Mouse (Mus musculus) myocyte (in vitro differentiated cells): ENCODE data around the gene Wdr18.

Source experiments
- E2F4 ChIP-seq: IDR thresholded peaks from one replicate; pipeline ENCODE4 v1.6.1; 2011; ENCODE audit warnings: mild to moderate bottlenecking, control low read depth, moderate library complexity; ENCODE audit not compliant: insufficient read depth
- MAX ChIP-seq: IDR thresholded peaks from one replicate; pipeline ENCODE4 v1.6.1; 2011; ENCODE audit warnings: low read depth, mild to moderate bottlenecking, control low read depth
- MYOD1 ChIP-seq, 3 experiments: IDR thresholded peaks; one replicate each; pipeline ENCODE4 v1.6.1; 2011; ENCODE audit warnings: control low read depth in 2 of 3, low read depth in 2 of 3, mild to moderate bottlenecking in 2 of 3, moderate library complexity in 1 of 3; ENCODE audit not compliant: insufficient read length in 2 of 3, control insufficient read depth in 1 of 3
- MYOG ChIP-seq, 3 experiments: IDR thresholded peaks; one replicate each; pipeline ENCODE4 v1.6.1; 2011; ENCODE audit warnings: control low read depth in 2 of 3, low read depth in 2 of 3, mild to moderate bottlenecking in 2 of 3; ENCODE audit not compliant: insufficient read length in 2 of 3, control insufficient read depth in 1 of 3, insufficient read depth in 1 of 3
- POLR2A ChIP-seq: IDR thresholded peaks from one replicate; pipeline ENCODE4 v1.6.1; 2011; ENCODE audit warnings: low read depth, mild to moderate bottlenecking, control low read depth, moderate library complexity; ENCODE audit not compliant: insufficient read length
- TCF12 ChIP-seq: IDR thresholded peaks from one replicate; pipeline ENCODE4 v1.6.1; 2011; ENCODE audit warnings: mild to moderate bottlenecking, control low read depth; ENCODE audit not compliant: poor library complexity, insufficient read depth, severe bottlenecking
- USF1 ChIP-seq: IDR thresholded peaks from one replicate; pipeline ENCODE4 v1.6.1; 2011; ENCODE audit warnings: low read depth, mild to moderate bottlenecking, control low read depth, moderate library complexity

GRCm38 (mm10) chr10:79924998-79925784, 34.8 kb upstream of the Wdr18 start:
- TF ChIP-seq TCF12 (no peak), POLR2A (no peak), USF1 (no peak), MAX (no peak), MYOD1 (IDR thresholded peaks at IDR 0.05; ENCODE audit: control insufficient read depth in 1 of 3, insufficient read length in 2 of 3, low read depth in 2 of 3) (no peak), E2F4 (no peak), MYOG (IDR thresholded peaks at IDR 0.05; ENCODE audit: control insufficient read depth in 1 of 3, insufficient read depth in 1 of 3, insufficient read length in 2 of 3, low read depth in 2 of 3) (no peak)
